Mouse (Mus musculus): ENCODE results near the gene Rimkla. TPM values are rescaled to one million over a fixed set of nuclear protein-coding genes. Genes with fewer than 3 reads are reported as not detected.

Gene Rimkla
- total and polyA plus RNA-seq, 3 experiments: not detected

DNA sequence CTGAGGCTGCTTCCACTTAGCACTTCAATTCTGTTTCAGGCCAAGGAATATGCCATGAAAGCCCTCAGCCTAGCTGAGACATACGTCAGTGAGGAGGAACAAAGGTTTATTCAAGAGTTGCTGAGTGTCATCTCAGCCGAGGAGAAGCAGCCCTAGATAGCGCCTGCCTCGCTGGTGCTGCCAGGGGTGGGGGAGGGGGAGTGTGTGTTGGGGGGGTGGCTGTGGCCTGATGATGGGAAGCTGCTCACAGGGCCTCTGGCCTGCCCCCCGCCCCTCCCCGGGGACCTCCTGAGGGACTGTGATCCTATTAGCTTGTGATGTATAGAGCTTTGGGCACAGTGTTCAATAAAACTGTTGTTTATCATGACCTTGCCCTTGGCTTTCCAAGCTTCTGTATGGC lies 38.9 kb downstream of the Rimkla start:
- TF ChIP-seq JUND (IDR thresholded peaks at IDR 0.05; ENCODE audit: low read depth, low read length) (no peak), CTCF (IDR thresholded peaks at IDR 0.05 in 2 of 3, conservative IDR thresholded peaks at IDR 0.05 in 1 of 3; ENCODE audit: control insufficient read depth in 1 of 3, insufficient read depth in 1 of 3, low read depth in 2 of 3, low read length in 3 of 3, poor library complexity in 1 of 3, severe bottlenecking in 1 of 3) (no peak), ZC3H11A (IDR thresholded peaks at IDR 0.05; ENCODE audit: low read depth, low read length) (no peak), MYC (IDR thresholded peaks at IDR 0.05; ENCODE audit: low read depth, low read length) (no peak), MAX (IDR thresholded peaks at IDR 0.05; ENCODE audit: low read length) (no peak), MEF2A (IDR thresholded peaks at IDR 0.05; ENCODE audit: extremely low read depth, insufficient replicate concordance, low read depth, low read length, poor library complexity, severe bottlenecking) (no peak), GABPA (IDR thresholded peaks at IDR 0.05; ENCODE audit: low read depth, low read length) (no peak), GATA1 (IDR thresholded peaks at IDR 0.05; ENCODE audit: low read depth, low read length) (no peak), POLR2AphosphoS2 (IDR thresholded peaks at IDR 0.05; ENCODE audit: low read length) (no peak), TAL1 (IDR thresholded peaks at IDR 0.05; ENCODE audit: low read length) (no peak)
- DNase-seq (ENCODE audit: low read depth, low spot score): no peak
- Histone ChIP-seq H3K9me3 (replicated peaks; ENCODE audit: insufficient read depth, low read length) (no peaks in the 10 kb centered on the region), H3K79me2 (ENCODE audit: control insufficient read depth, insufficient read depth, low read length, poor library complexity) (no peaks in the 10 kb centered on the region), H3K27me3 (ENCODE audit: control insufficient read depth in 1 of 2, insufficient read depth in 2 of 2, low read length in 2 of 2) (peaks cover 0 to 2% of the 10 kb centered on the region in 2 experiments; a peak in 1 of 4 replicates), H3K4me1 (ENCODE audit: control insufficient read depth in 1 of 2, insufficient read depth in 2 of 2, low read length in 2 of 2) (no peaks in the 10 kb centered on the region), H3K4me3 (ENCODE audit: control insufficient read depth in 1 of 2, insufficient read depth in 1 of 2, low read depth in 2 of 2, low read length in 2 of 2) (no peak overlapping the region), H3K9ac (ENCODE audit: control insufficient read depth, low read depth, low read length, poor library complexity, severe bottlenecking) (no peak overlapping the region), H3K27ac (ENCODE audit: control insufficient read depth, low read depth, low read length) (no peak overlapping the region), H3K36me3 (ENCODE audit: control insufficient read depth in 1 of 2, insufficient read depth in 2 of 2, low read length in 2 of 2) (no peaks in the 10 kb centered on the region)

DNA sequence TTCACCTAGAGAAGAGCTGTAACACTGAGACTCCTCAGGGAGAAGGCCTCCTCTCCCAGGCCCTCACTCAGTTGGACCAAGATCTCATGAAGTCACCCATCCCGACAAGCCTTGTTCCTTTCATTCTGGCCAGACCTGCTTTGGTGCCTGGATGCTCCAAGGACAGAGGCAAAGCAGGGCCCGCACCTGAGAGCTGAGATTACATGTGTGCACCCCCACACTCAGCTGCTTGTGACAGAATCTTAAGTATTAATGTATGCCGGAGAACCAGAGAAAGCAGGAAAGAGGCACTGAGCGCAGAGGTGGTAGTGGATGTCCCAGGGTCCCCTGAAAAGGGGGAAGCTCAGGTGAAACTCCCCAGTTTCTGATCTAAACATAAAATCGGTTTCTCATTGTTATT lies 39.3 kb downstream of the Rimkla start:
- Histone ChIP-seq H3K27ac (ENCODE audit: control insufficient read depth, low read depth, low read length) (no peak overlapping the region), H3K36me3 (ENCODE audit: control insufficient read depth in 1 of 2, insufficient read depth in 2 of 2, low read length in 2 of 2) (no peaks in the 10 kb centered on the region), H3K79me2 (ENCODE audit: control insufficient read depth, insufficient read depth, low read length, poor library complexity) (no peaks in the 10 kb centered on the region), H3K4me3 (ENCODE audit: control insufficient read depth in 1 of 2, insufficient read depth in 1 of 2, low read depth in 2 of 2, low read length in 2 of 2) (no peak overlapping the region), H3K4me1 (ENCODE audit: control insufficient read depth in 1 of 2, insufficient read depth in 2 of 2, low read length in 2 of 2) (no peaks in the 10 kb centered on the region), H3K9ac (ENCODE audit: control insufficient read depth, low read depth, low read length, poor library complexity, severe bottlenecking) (no peak overlapping the region), H3K27me3 (ENCODE audit: control insufficient read depth in 1 of 2, insufficient read depth in 2 of 2, low read length in 2 of 2) (peaks cover 0 to 2% of the 10 kb centered on the region in 2 experiments; a peak in 1 of 4 replicates), H3K9me3 (replicated peaks; ENCODE audit: insufficient read depth, low read length) (no peaks in the 10 kb centered on the region)
- DNase-seq (ENCODE audit: low read depth, low spot score): no peak
- TF ChIP-seq SIN3A (IDR thresholded peaks at IDR 0.05; ENCODE audit: low read length) (no peak), E2F4 (IDR thresholded peaks at IDR 0.05; ENCODE audit: borderline replicate concordance, low read depth, low read length) (no peak), MYC (IDR thresholded peaks at IDR 0.05; ENCODE audit: low read depth, low read length) (no peak), RCOR1 (IDR thresholded peaks at IDR 0.05; ENCODE audit: low read depth, low read length) (no peak), TCF12 (IDR thresholded peaks at IDR 0.05; ENCODE audit: low read depth, low read length) (no peak)

DNA sequence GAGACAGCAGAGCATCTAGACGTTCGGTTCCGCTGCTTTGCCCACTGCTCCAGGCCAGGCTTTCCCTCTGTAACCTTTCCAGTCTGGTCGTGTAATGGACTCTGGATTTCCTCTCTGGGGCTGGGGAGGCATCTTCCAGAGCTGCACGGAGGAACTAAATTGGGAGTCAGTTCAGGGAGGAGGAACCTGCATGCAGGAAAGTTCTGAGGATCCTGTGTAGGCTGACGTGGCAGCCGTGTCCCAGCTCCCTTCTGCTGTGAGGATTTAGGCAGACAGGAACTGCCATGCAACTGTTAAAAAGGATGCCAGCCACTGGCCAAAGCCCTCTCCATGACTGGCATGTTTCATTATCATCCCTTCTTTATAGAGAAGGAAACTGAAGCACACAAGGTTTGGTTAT lies 42.0 kb downstream of the Rimkla start:
- no peak overlapping the region for H3K27ac ChIP-seq (ENCODE audit: control insufficient read depth, low read depth, low read length)
- H3K79me2 ChIP-seq (ENCODE audit: control insufficient read depth, insufficient read depth, low read length, poor library complexity): no peaks in the 10 kb centered on the region
- TF ChIP-seq UBTF (IDR thresholded peaks at IDR 0.05; ENCODE audit: borderline replicate concordance, insufficient read depth, low read depth, low read length): no peak
- TF ChIP-seq GABPA (IDR thresholded peaks at IDR 0.05; ENCODE audit: low read depth, low read length): no peak
- TF ChIP-seq ZNF384 (IDR thresholded peaks at IDR 0.05; ENCODE audit: low read depth, low read length): no peak
- no peak for TF ChIP-seq POLR2A (IDR thresholded peaks at IDR 0.05; ENCODE audit: control insufficient read depth in 1 of 2, insufficient read depth in 1 of 2, low read depth in 1 of 2, low read length in 2 of 2, poor library complexity in 1 of 2)
- no peak for TF ChIP-seq E2F4 (IDR thresholded peaks at IDR 0.05; ENCODE audit: borderline replicate concordance, low read depth, low read length)
- TF ChIP-seq TBP (IDR thresholded peaks at IDR 0.05; ENCODE audit: low read depth, low read length): no peak
- no peak for TF ChIP-seq CHD1 (IDR thresholded peaks at IDR 0.05; ENCODE audit: low read depth, low read length)
- TF ChIP-seq EP300 (IDR thresholded peaks at IDR 0.05; ENCODE audit: low read depth in 1 of 2, low read length in 2 of 2): no peak
- no peak for TF ChIP-seq MYC (IDR thresholded peaks at IDR 0.05; ENCODE audit: low read depth, low read length)
- no peak overlapping the region for H3K9ac ChIP-seq (ENCODE audit: control insufficient read depth, low read depth, low read length, poor library complexity, severe bottlenecking)
- H3K36me3 ChIP-seq (ENCODE audit: control insufficient read depth in 1 of 2, insufficient read depth in 2 of 2, low read length in 2 of 2): no peaks in the 10 kb centered on the region
- H3K4me3 ChIP-seq (ENCODE audit: control insufficient read depth in 1 of 2, insufficient read depth in 1 of 2, low read depth in 2 of 2, low read length in 2 of 2): no peak overlapping the region
- DNase-seq (ENCODE audit: low read depth, low spot score): no peak
- H3K27me3 ChIP-seq (ENCODE audit: control insufficient read depth in 1 of 2, insufficient read depth in 2 of 2, low read length in 2 of 2): no peaks in the 10 kb centered on the region; a peak in 1 of 4 replicates
- no peaks in the 10 kb centered on the region for H3K9me3 ChIP-seq (replicated peaks; ENCODE audit: insufficient read depth, low read length)
- no peaks in the 10 kb centered on the region for H3K4me1 ChIP-seq (ENCODE audit: control insufficient read depth in 1 of 2, insufficient read depth in 2 of 2, low read length in 2 of 2)

All from MEL (cell line).